Mouse (Mus musculus) urinary bladder, postnatal 4 days (tissue): ENCODE results near the gene Lrr1.
A peak's percentile ranks its signal among the peaks of the same experiment; 100 is the strongest.

Experiments used
- DNase-seq, 2 experiments: peaks; one replicate each; pipeline ENCODE4 v3.0.0; 2021 to 2022; ENCODE audit warnings: low spot score in 2 of 2

Lrr1 gene

GRCm38 (mm10) chr12:69198985-69199384, 30.4 kb downstream of the Lrr1 start:
- DNase-seq, result no peak

- no peak for DNase-seq
These were observed 35.6 kb downstream of the Lrr1 start, which contains the start of gene Gm49384 for GRCm38 (mm10) chr12:69204052-69204833. Gene Gm49384, minus strand, starts transcription at chr12:69204267.

DNA sequence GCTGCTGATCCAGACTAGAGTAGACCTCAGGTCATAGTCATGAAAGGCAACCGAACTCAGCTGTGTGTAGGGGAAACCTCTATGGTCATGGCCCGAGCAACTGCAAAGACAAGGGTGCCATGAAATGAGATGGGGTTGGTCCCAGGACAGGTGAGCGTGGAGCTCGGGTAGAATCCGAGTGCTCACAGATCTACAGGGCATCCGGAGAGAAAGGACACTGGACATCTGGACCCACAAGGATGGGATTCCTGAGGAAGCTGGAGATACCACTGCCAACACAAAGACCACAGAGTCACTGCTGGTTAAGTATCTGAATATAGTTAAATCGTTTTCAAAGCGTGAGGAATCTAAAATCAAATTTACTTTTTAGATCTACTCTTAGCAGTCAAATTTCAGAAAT, 38.8 kb downstream of the Lrr1 start:
- DNase-seq, result no peak

DNA sequence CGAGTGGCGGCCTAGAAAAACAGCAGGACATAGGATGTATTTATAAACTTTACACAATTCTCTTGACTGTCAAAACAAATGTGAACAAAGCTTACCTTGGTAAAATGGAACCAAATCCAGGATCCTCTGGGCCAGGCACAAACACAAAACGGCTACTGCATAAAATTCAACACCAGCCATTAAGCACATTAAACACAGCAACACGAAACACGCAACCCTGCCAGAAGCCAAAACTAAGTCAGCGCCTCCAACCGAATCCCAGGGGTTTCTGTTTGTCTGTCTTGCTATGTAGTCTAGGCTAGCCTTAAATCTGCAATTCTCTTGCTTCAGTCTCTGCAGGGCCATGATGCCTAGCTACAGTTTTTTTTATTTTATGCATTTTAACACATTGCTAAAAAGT, 39.3 kb downstream of the Lrr1 start:
- DNase-seq, result no peak

DNA sequence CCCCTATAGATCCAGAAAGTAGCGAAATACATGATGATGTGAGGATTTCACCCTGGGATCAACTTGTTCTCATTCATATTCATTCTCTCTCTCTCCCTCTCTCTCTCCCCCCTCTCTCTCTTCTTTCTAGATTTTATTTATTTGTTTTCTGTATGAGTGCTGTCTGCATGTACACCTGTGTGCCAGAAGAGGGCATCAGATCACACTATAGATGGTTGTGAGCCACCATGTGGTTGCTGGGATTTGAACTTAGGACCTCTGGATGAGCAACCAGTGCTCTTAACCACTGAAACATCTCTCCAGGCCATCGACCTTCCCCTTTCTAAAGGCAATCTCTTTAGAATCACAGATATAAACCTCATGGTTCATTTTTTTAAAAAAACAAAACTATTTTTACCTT, 39.9 kb downstream of the Lrr1 start:
- DNase-seq, result no peak

GRCm38 (mm10) chr12:69210056-69210979, 41.7 kb downstream of the Lrr1 start:
- DNase-seq, result peak in 1 of 2 experiments; percentile 19

DNA sequence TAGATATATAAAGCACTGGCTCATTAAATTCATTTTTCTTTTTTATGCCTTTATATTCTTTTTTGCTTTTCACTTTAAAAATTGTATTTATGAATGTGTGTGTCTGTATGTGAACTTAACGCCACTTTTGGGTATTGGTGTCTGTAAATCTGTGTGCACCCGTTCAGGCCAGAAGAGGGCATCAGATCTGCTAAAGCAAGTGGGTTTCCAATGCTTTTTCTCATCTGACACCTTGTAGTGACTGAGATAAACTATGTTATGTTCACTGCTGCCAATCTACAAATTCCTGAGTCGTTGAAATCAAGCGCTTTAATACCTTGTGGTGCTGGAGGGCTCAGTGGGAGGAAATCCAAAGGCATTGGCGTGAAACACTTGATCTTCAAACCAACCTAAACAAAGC, 42.4 kb downstream of the Lrr1 start:
- DNase-seq, result peak in 1 of 2 experiments; percentile 35

DNA sequence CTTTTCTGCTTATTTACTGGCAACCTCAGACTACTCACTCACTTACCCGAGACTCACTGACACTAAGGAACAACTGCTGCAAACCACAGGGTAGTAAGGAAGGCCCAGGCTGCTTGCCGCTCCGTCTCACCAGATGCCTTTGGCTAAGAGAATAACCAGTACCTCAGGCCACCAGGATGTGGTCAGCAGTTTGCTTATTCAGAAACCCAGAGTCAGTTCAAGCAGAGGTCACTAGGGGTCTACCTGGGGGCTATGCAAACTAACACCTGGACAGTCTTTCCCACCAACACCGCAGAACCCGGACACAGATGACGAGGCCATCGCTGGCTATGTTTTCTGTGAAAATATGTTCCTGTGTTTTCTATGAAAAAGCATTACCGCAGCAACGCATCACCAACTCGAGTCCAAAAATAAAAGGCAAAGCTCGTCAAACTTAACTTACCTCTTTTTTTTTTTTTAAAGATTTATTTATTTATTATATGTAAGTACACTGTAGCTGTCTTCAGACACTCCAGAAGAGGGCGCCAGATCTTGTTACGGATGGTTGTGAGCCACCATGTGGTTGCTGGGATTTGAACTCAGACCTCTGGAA, 44.7 kb downstream of the Lrr1 start:
- DNase-seq, result no peak

DNA sequence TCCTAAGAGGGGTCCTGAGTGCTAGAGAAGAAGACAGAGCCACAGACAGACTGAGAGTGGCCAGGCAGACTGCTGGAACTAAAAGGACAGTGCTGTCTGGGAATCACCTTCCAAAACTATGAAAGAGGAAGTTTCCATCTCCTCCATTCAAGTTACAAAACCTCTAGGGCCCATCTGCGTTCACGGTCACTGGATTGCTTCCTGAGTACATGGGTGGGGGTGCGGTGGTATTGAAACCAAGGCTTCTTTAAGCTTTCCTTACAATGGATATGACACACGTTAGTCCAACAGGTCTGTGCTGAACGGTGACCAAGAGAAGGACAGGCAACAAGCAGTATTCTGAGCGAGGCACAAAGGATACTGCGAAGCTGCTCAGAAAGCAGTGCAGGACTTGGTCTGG, 45.8 kb downstream of the Lrr1 start:
- no peak for DNase-seq

GRCm38 (mm10) chr12:69215000-69215785, 46.6 kb downstream of the Lrr1 start:
- DNase-seq, result peak; percentile 23 to 64

DNA sequence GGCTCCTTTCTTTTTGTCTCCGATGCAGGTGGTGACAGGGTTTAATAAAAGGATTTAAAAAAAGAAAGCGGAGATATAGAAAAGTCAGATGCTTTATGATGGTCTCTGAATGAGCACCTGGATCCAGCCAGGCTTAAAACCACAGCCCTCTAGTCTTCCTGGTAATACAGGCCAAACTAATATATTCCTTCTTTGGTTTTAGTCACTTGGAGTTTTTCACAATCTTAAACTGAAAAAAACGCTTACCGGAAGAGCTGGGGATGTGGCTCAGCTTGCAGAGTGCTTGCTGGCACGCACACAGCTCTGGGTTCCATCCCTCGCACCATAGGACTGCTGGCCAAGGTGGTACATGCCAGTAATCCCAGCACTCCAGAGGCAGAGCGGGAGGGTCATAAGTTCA, 48.0 kb downstream of the Lrr1 start:
- peak in 1 of 2 experiments; percentile 7 for DNase-seq

- DNase-seq, result no peak
These were observed 52.1 kb downstream of the Lrr1 start for GRCm38 (mm10) chr12:69220613-69221277.

- DNase-seq, result peak; percentile 89 to 92
These were observed 59.3 kb downstream of the Lrr1 start, which contains the start of gene Pole2 for GRCm38 (mm10) chr12:69227776-69228466. Gene Pole2, minus strand, starts transcription at chr12:69228195.
